8 mouse cellular contexts compared by ENCODE assay signal in the genomic region with DNA sequence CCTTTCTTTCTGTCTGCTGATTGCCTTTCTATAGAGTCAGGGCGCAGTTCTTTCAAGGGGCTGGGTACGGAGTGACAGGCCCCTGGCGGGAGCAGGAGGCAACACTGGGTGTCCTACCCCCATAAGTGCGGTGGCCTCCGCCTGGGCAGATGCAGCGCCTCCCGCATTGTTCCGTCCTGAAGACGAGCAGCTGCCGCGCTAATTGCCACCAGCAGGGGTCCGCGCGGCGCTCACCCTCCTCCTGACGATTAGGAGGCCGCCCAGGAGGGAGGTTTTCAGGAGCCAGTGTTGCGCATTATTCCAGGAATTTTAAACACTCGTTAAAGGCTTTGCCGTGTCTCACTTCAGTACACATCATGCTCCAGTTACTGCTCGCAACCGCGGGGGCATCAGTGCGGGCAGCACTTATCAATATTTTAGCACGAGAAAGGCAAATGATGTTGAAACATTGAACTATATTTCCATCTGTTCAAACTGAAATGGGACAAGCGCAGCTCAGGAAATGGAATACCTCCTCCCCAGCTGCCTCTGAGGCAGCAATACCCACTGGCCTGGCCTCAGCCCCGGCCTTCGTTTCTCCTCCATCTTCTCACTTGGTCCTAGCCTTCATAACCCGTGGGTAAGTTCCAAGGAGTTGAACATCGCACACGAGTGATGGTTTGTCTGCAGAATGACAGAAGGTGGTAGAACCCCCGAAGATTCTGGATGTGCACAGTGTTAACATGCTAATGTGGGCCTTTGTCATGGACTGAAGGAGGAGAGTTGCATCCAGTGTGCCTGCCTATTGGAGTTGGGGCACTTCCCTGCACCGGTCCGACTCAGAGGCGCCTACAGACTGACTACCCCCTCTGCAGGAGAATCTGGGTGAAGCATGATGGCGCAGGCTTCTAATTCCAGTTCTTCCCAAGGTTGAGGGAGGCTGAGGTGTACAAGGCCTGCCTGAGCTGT. TPM values are rescaled to one million over a fixed set of nuclear protein-coding genes. Genes with fewer than 3 reads are reported as not detected.
DNase-seq lines count a peak whose midpoint lies in the region; ATAC-seq lines count a peak whose summit lies in the region.

No protein-coding gene starts in this region.

- peak; percentile 88 for ATAC-seq in granulocyte monocyte progenitor cell, adult 5-6 weeks (replicated peaks; ENCODE audit: poor library complexity, severe bottlenecking)
- ATAC-seq in megakaryocyte, adult 5-6 weeks (ENCODE audit: poor library complexity, severe bottlenecking): 0 out of 2 replicates have a peak, but pooled peaks have one; percentile 27

- peak; percentile 25 to 41 for DNase-seq in cerebellum, adult 18-20 months
- DNase-seq in cerebellum, adult 11-12 months: no peak
- peak; percentile 13 for DNase-seq in CD4-positive helper T cell, adult 2 months (ENCODE audit: low read depth, low spot score)
- DNase-seq in cerebellum, postnatal 25 days: peak; percentile 47 to 58
- DNase-seq in kidney, adult 9 months: peak; percentile 19
- DNase-seq in thymus, postnatal 25 days: peak; percentile 35

RNA-seq across cellular contexts. Expression of gene Six3, which starts 32.6 kb away (rescaled TPM):
- not detected in 2 replicates for total RNA-seq in granulocyte monocyte progenitor cell, adult 5-6 weeks (2014; fragmentation: Nextera tagmentation)
- total RNA-seq in granulocyte monocyte progenitor cell, adult 5-6 weeks (2017): not detected in 2 replicates
- total RNA-seq in megakaryocyte, adult 5-6 weeks (2015): not detected in 2 replicates
- not detected in 2 replicates for total RNA-seq in megakaryocyte, adult 5-6 weeks (2017)

RNA-seq across cellular contexts. Expression of gene Six2, which starts 42.1 kb away (rescaled TPM):
- total RNA-seq in granulocyte monocyte progenitor cell, adult 5-6 weeks (2014; fragmentation: Nextera tagmentation): not detected in 2 replicates
- total RNA-seq in granulocyte monocyte progenitor cell, adult 5-6 weeks (2017): not detected in 2 replicates
- total RNA-seq in megakaryocyte, adult 5-6 weeks (2015): not detected in 2 replicates
- not detected in 2 replicates for total RNA-seq in megakaryocyte, adult 5-6 weeks (2017)
